Mouse (Mus musculus) olfactory bulb, adult 2 months (tissue): ENCODE measurements around the gene Dusp12. TPM values are rescaled to one million over a fixed set of nuclear protein-coding genes. Genes with fewer than 3 reads are reported as not detected.

Source experiments
- H3K27ac ChIP-seq: fragments of 200-500 bp; 2 replicates; pipeline ENCODE4 v1.5.1; 2012; ENCODE audit warnings: low read depth, low read length; ENCODE audit not compliant: insufficient read depth
- H3K4me1 ChIP-seq: fragments of 200-500 bp; 2 replicates; pipeline ENCODE4 v1.6.1; 2012; ENCODE audit warnings: low read length; ENCODE audit not compliant: control insufficient read depth, insufficient read depth
- H3K4me3 ChIP-seq: fragments of 200-500 bp; 2 replicates; pipeline ENCODE4 v1.5.1; 2012; ENCODE audit warnings: mild to moderate bottlenecking, low read depth, low read length, moderate library complexity; ENCODE audit not compliant: insufficient read depth
- CTCF ChIP-seq: fragments of 200-500 bp; IDR thresholded peaks from 2 replicates; pipeline ENCODE4 v1.5.1; 2012; ENCODE audit warnings: low read depth, mild to moderate bottlenecking, low read length, moderate library complexity; ENCODE audit not compliant: insufficient read depth
- POLR2A ChIP-seq: fragments of 200-500 bp; IDR thresholded peaks from 2 replicates; pipeline ENCODE4 v1.6.1; 2012; ENCODE audit warnings: mild to moderate bottlenecking, low read depth, low read length, moderate library complexity; ENCODE audit not compliant: insufficient read depth
- whole genome bisulfite sequencing: fragments of 180-500 bp; shearing (Covaris S2); methylation state at CpG from one replicate; pipeline ENCODE4 v1.1.7; 2018; 5-methylcytosine and 5-hydroxymethylcytosine counted together
- polyA plus RNA-seq: library from polyadenylated mRNA; stranded (reverse); fragments of >200 nt; gene quantifications from 2 replicates; pipeline ENCODE4 v1.2.4, GENCODE M21; 2012; ENCODE audit warnings: low replicate concordance; ENCODE audit not compliant: missing spikeins, insufficient read depth, insufficient read length

Gene Dusp12
- polyA plus RNA-seq, 1 experiment: not detected

GRCm38 (mm10) chr1:170889310-170889709, 4.0 kb upstream of the Dusp12 start:
- H3K4me1 ChIP-seq: peaks cover 2% of the 10 kb centered on the region; the same call in 1 of the 2 replicates
- TF ChIP-seq POLR2A (no peak), CTCF (no peak)
- no peak overlapping the region for H3K27ac ChIP-seq
- no peak overlapping the region for H3K4me3 ChIP-seq
- WGBS: 85% methylated on average over 4 of the region's 4 CpGs

- no peak overlapping the region for H3K4me3 ChIP-seq
- 47% methylated on average over 6 of the region's 6 CpGs for WGBS
- TF ChIP-seq CTCF (no peak), POLR2A (no peak)
- H3K4me1 ChIP-seq: peaks cover 4% of the 10 kb centered on the region; the same call in 1 of the 2 replicates
- no peak overlapping the region for H3K27ac ChIP-seq
These were observed 711 bp upstream of the Dusp12 start for GRCm38 (mm10) chr1:170886044-170886458.

- peaks cover 4% of the 10 kb centered on the region; the same call in 1 of the 2 replicates for H3K4me1 ChIP-seq
- no peak overlapping the region for H3K27ac ChIP-seq
- TF ChIP-seq CTCF (no peak), POLR2A (no peak)
- peak overlapping the region; percentile 60; the same call in 1 of the 2 replicates for H3K4me3 ChIP-seq
- 20% methylated on average over 8 of the region's 8 CpGs for WGBS
These were observed 950 bp downstream of the Dusp12 start for GRCm38 (mm10) chr1:170884390-170884789.

- TF ChIP-seq CTCF (no peak), POLR2A (no peak)
- H3K4me3 ChIP-seq: no peak overlapping the region
- 83% methylated on average over 5 of the region's 5 CpGs for WGBS
- H3K4me1 ChIP-seq: peaks cover 4% of the 10 kb centered on the region; the same call in 1 of the 2 replicates
- no peak overlapping the region for H3K27ac ChIP-seq
These were observed 2.3 kb downstream of the Dusp12 start for GRCm38 (mm10) chr1:170882915-170883485.

- Histone ChIP-seq H3K27ac (no peak overlapping the region), H3K4me3 (no peak overlapping the region), H3K4me1 (no peaks in the 10 kb centered on the region)
- WGBS: 92% methylated on average over 5 of the region's 5 CpGs
- no peak for TF ChIP-seq CTCF
- TF ChIP-seq POLR2A: no peak
These were observed 8.4 kb downstream of the Dusp12 start for GRCm38 (mm10) chr1:170876906-170877305.

- 93% methylated on average over 3 of the region's 3 CpGs for WGBS
- Histone ChIP-seq H3K4me1 (no peaks in the 10 kb centered on the region), H3K27ac (no peak overlapping the region), H3K4me3 (no peak overlapping the region)
- TF ChIP-seq CTCF: no peak
- TF ChIP-seq POLR2A: no peak
These were observed 9.7 kb downstream of the Dusp12 start for GRCm38 (mm10) chr1:170875676-170876075.

- Histone ChIP-seq H3K4me3 (no peak overlapping the region), H3K4me1 (no peaks in the 10 kb centered on the region), H3K27ac (no peak overlapping the region)
- no peak for TF ChIP-seq CTCF
- no peak for TF ChIP-seq POLR2A
- 95% methylated on average over 2 of the region's 2 CpGs for WGBS
These were observed 13.4 kb downstream of the Dusp12 start for GRCm38 (mm10) chr1:170871961-170872360.

GRCm38 (mm10) chr1:170871402-170871801, 13.9 kb downstream of the Dusp12 start:
- Histone ChIP-seq H3K27ac (no peak overlapping the region), H3K4me3 (no peak overlapping the region), H3K4me1 (no peaks in the 10 kb centered on the region)
- TF ChIP-seq CTCF (no peak), POLR2A (no peak)
- WGBS: 91% methylated on average over 6 of the region's 6 CpGs

GRCm38 (mm10) chr1:170868905-170869283, 16.4 kb downstream of the Dusp12 start:
- 14% methylated on average over 14 of the region's 14 CpGs for WGBS
- Histone ChIP-seq H3K4me3 (peak overlapping the region; percentile 98), H3K27ac (no peak overlapping the region), H3K4me1 (no peaks in the 10 kb centered on the region)
- no peak for TF ChIP-seq POLR2A
- TF ChIP-seq CTCF: no peak
